Mouse (Mus musculus): Measurements from ENCODE around the gene Lama4. TPM values are rescaled to one million over a fixed set of nuclear protein-coding genes. Genes with fewer than 3 reads are reported as not detected.

The Lama4 gene
- polyA plus RNA-seq, 1 experiment from 2014 or later: 20.2 TPM

GRCm38 (mm10) chr10:39003520-39003919 is 38.2 kb downstream of the Lama4 start:
- no peaks in the 10 kb centered on the region for H3K9me3 ChIP-seq (ENCODE audit: control insufficient read depth, low read length)
- no peak overlapping the region for H3K27ac ChIP-seq (ENCODE audit: low read depth, low read length)
- H3K4me3 ChIP-seq (ENCODE audit: low read depth, low read length): no peak overlapping the region
- no peaks in the 10 kb centered on the region for H3K36me3 ChIP-seq (ENCODE audit: control insufficient read depth, insufficient read depth, low read length)
- DNase-seq (ENCODE audit: low spot score) (no peak), ATAC-seq (ENCODE audit: low FRiP score) (no peak)
- H3K4me2 ChIP-seq (replicated peaks; ENCODE audit: low read depth, low read length): no peak overlapping the region
- H3K27me3 ChIP-seq (ENCODE audit: control insufficient read depth, insufficient read depth, low read length): no peaks in the 10 kb centered on the region
- no peak overlapping the region for H3K9ac ChIP-seq (ENCODE audit: low read depth, low read length)
- no peaks in the 10 kb centered on the region for H3K4me1 ChIP-seq (replicated peaks; ENCODE audit: control insufficient read depth, insufficient read depth, low read length)

GRCm38 (mm10) chr10:39005494-39005893 is 40.2 kb downstream of the Lama4 start:
- H3K27me3 ChIP-seq (ENCODE audit: control insufficient read depth, insufficient read depth, low read length): no peaks in the 10 kb centered on the region
- no peak overlapping the region for H3K27ac ChIP-seq (ENCODE audit: low read depth, low read length)
- no peak overlapping the region for H3K4me2 ChIP-seq (replicated peaks; ENCODE audit: low read depth, low read length)
- 82% methylated on average over 8 of the region's 8 CpGs for WGBS
- no peak overlapping the region for H3K9ac ChIP-seq (ENCODE audit: low read depth, low read length)
- H3K9me3 ChIP-seq (ENCODE audit: control insufficient read depth, low read length): no peaks in the 10 kb centered on the region
- no peak overlapping the region for H3K4me3 ChIP-seq (ENCODE audit: low read depth, low read length)
- no peaks in the 10 kb centered on the region for H3K36me3 ChIP-seq (ENCODE audit: control insufficient read depth, insufficient read depth, low read length)
- DNase-seq (ENCODE audit: low spot score): no peak
- H3K4me1 ChIP-seq (replicated peaks; ENCODE audit: control insufficient read depth, insufficient read depth, low read length): no peaks in the 10 kb centered on the region
- no peak for ATAC-seq (ENCODE audit: low FRiP score)

GRCm38 (mm10) chr10:39006433-39007105 is 41.3 kb downstream of the Lama4 start:
- no peaks in the 10 kb centered on the region for H3K36me3 ChIP-seq (ENCODE audit: control insufficient read depth, insufficient read depth, low read length)
- ATAC-seq (ENCODE audit: low FRiP score) (no peak), DNase-seq (ENCODE audit: low spot score) (no peak)
- no peaks in the 10 kb centered on the region for H3K4me1 ChIP-seq (replicated peaks; ENCODE audit: control insufficient read depth, insufficient read depth, low read length)
- H3K9ac ChIP-seq (ENCODE audit: low read depth, low read length): no peak overlapping the region
- H3K9me3 ChIP-seq (ENCODE audit: control insufficient read depth, low read length): no peaks in the 10 kb centered on the region
- H3K4me3 ChIP-seq (ENCODE audit: low read depth, low read length): no peak overlapping the region
- no peaks in the 10 kb centered on the region for H3K27me3 ChIP-seq (ENCODE audit: control insufficient read depth, insufficient read depth, low read length)
- no peak overlapping the region for H3K27ac ChIP-seq (ENCODE audit: low read depth, low read length)
- 66% methylated on average over 4 of the region's 4 CpGs for WGBS
- H3K4me2 ChIP-seq (replicated peaks; ENCODE audit: low read depth, low read length): no peak overlapping the region

GRCm38 (mm10) chr10:39014836-39015235 is 49.5 kb downstream of the Lama4 start:
- Histone ChIP-seq H3K4me1 (replicated peaks; ENCODE audit: control insufficient read depth, insufficient read depth, low read length) (no peaks in the 10 kb centered on the region), H3K27me3 (ENCODE audit: control insufficient read depth, insufficient read depth, low read length) (no peaks in the 10 kb centered on the region), H3K9me3 (ENCODE audit: control insufficient read depth, low read length) (no peaks in the 10 kb centered on the region), H3K4me3 (ENCODE audit: low read depth, low read length) (no peak overlapping the region), H3K9ac (ENCODE audit: low read depth, low read length) (no peak overlapping the region), H3K4me2 (replicated peaks; ENCODE audit: low read depth, low read length) (no peak overlapping the region), H3K27ac (ENCODE audit: low read depth, low read length) (no peak overlapping the region), H3K36me3 (ENCODE audit: control insufficient read depth, insufficient read depth, low read length) (no peaks in the 10 kb centered on the region)
- 78% methylated on average over 2 of the region's 2 CpGs for WGBS
- ATAC-seq (ENCODE audit: low FRiP score) (no peak), DNase-seq (ENCODE audit: low spot score) (no peak)

GRCm38 (mm10) chr10:39017986-39018385 is 52.7 kb downstream of the Lama4 start:
- no peak overlapping the region for H3K9ac ChIP-seq (ENCODE audit: low read depth, low read length)
- no peak for ATAC-seq (ENCODE audit: low FRiP score)
- no peak overlapping the region for H3K4me3 ChIP-seq (ENCODE audit: low read depth, low read length)
- no peaks in the 10 kb centered on the region for H3K27me3 ChIP-seq (ENCODE audit: control insufficient read depth, insufficient read depth, low read length)
- H3K4me2 ChIP-seq (replicated peaks; ENCODE audit: low read depth, low read length): no peak overlapping the region
- no peaks in the 10 kb centered on the region for H3K9me3 ChIP-seq (ENCODE audit: control insufficient read depth, low read length)
- H3K4me1 ChIP-seq (replicated peaks; ENCODE audit: control insufficient read depth, insufficient read depth, low read length): no peaks in the 10 kb centered on the region
- H3K27ac ChIP-seq (ENCODE audit: low read depth, low read length): no peak overlapping the region
- WGBS: 82% methylated on average over 4 of the region's 4 CpGs
- no peaks in the 10 kb centered on the region for H3K36me3 ChIP-seq (ENCODE audit: control insufficient read depth, insufficient read depth, low read length)
- no peak for DNase-seq (ENCODE audit: low spot score)

- 95% methylated on average over 1 of the region's 1 CpGs for WGBS
- Histone ChIP-seq H3K36me3 (ENCODE audit: control insufficient read depth, insufficient read depth, low read length) (no peaks in the 10 kb centered on the region), H3K4me3 (ENCODE audit: low read depth, low read length) (no peak overlapping the region), H3K4me2 (replicated peaks; ENCODE audit: low read depth, low read length) (no peak overlapping the region), H3K27me3 (ENCODE audit: control insufficient read depth, insufficient read depth, low read length) (no peaks in the 10 kb centered on the region), H3K9ac (ENCODE audit: low read depth, low read length) (no peak overlapping the region), H3K4me1 (replicated peaks; ENCODE audit: control insufficient read depth, insufficient read depth, low read length) (no peaks in the 10 kb centered on the region), H3K9me3 (ENCODE audit: control insufficient read depth, low read length) (no peaks in the 10 kb centered on the region), H3K27ac (ENCODE audit: low read depth, low read length) (no peak overlapping the region)
- ATAC-seq (ENCODE audit: low FRiP score) (no peak), DNase-seq (ENCODE audit: low spot score) (no peak)
Observed at GRCm38 (mm10) chr10:39018635-39019034, 53.3 kb downstream of the Lama4 start.

- ATAC-seq (ENCODE audit: low FRiP score) (no peak), DNase-seq (ENCODE audit: low spot score) (no peak)
- H3K4me1 ChIP-seq (replicated peaks; ENCODE audit: control insufficient read depth, insufficient read depth, low read length): no peaks in the 10 kb centered on the region
- no peak overlapping the region for H3K27ac ChIP-seq (ENCODE audit: low read depth, low read length)
- no peak overlapping the region for H3K4me3 ChIP-seq (ENCODE audit: low read depth, low read length)
- no peaks in the 10 kb centered on the region for H3K36me3 ChIP-seq (ENCODE audit: control insufficient read depth, insufficient read depth, low read length)
- H3K4me2 ChIP-seq (replicated peaks; ENCODE audit: low read depth, low read length): no peak overlapping the region
- no peak overlapping the region for H3K9ac ChIP-seq (ENCODE audit: low read depth, low read length)
- no peaks in the 10 kb centered on the region for H3K9me3 ChIP-seq (ENCODE audit: control insufficient read depth, low read length)
- 84% methylated on average over 5 of the region's 5 CpGs for WGBS
- no peaks in the 10 kb centered on the region for H3K27me3 ChIP-seq (ENCODE audit: control insufficient read depth, insufficient read depth, low read length)
Observed at GRCm38 (mm10) chr10:39023618-39024256, 58.4 kb downstream of the Lama4 start.

- DNase-seq (ENCODE audit: low spot score): no peak
- no peak for ATAC-seq (ENCODE audit: low FRiP score)
- Histone ChIP-seq H3K4me2 (replicated peaks; ENCODE audit: low read depth, low read length) (no peak overlapping the region), H3K4me3 (ENCODE audit: low read depth, low read length) (no peak overlapping the region), H3K9ac (ENCODE audit: low read depth, low read length) (no peak overlapping the region), H3K27ac (ENCODE audit: low read depth, low read length) (no peak overlapping the region), H3K9me3 (ENCODE audit: control insufficient read depth, low read length) (no peaks in the 10 kb centered on the region), H3K36me3 (ENCODE audit: control insufficient read depth, insufficient read depth, low read length) (no peaks in the 10 kb centered on the region), H3K27me3 (ENCODE audit: control insufficient read depth, insufficient read depth, low read length) (no peaks in the 10 kb centered on the region), H3K4me1 (replicated peaks; ENCODE audit: control insufficient read depth, insufficient read depth, low read length) (no peaks in the 10 kb centered on the region)
- WGBS: 89% methylated on average over 8 of the region's 8 CpGs
Observed at GRCm38 (mm10) chr10:39026529-39026928, 61.2 kb downstream of the Lama4 start.

- no peak overlapping the region for H3K27ac ChIP-seq (ENCODE audit: low read depth, low read length)
Observed at GRCm38 (mm10) chr10:39027058-39027457, 61.7 kb downstream of the Lama4 start.

More at GRCm38 (mm10) chr10:39027058-39027457, 61.7 kb downstream of the Lama4 start:
- no peak for DNase-seq (ENCODE audit: low spot score)
- WGBS: 74% methylated on average over 5 of the region's 5 CpGs
- no peaks in the 10 kb centered on the region for H3K27me3 ChIP-seq (ENCODE audit: control insufficient read depth, insufficient read depth, low read length)
- H3K9me3 ChIP-seq (ENCODE audit: control insufficient read depth, low read length): no peaks in the 10 kb centered on the region
- H3K9ac ChIP-seq (ENCODE audit: low read depth, low read length): no peak overlapping the region
- no peaks in the 10 kb centered on the region for H3K4me1 ChIP-seq (replicated peaks; ENCODE audit: control insufficient read depth, insufficient read depth, low read length)
- no peak overlapping the region for H3K4me2 ChIP-seq (replicated peaks; ENCODE audit: low read depth, low read length)
- H3K4me3 ChIP-seq (ENCODE audit: low read depth, low read length): no peak overlapping the region
- no peaks in the 10 kb centered on the region for H3K36me3 ChIP-seq (ENCODE audit: control insufficient read depth, insufficient read depth, low read length)
- ATAC-seq (ENCODE audit: low FRiP score): no peak
